Mouse (Mus musculus): ENCODE data around the gene Elovl6. TPM values are rescaled to one million over a fixed set of nuclear protein-coding genes. Genes with fewer than 3 reads are reported as not detected.

The Elovl6 gene
- polyA plus RNA-seq, 1 experiment from 2014 or later = 33.5 TPM

- no peak for ATAC-seq
- Histone ChIP-seq H3K36me3 (ENCODE audit: poor library complexity, severe bottlenecking) (peaks cover 34% of the 10 kb centered on the region), H3K9me3 (replicated peaks) (no peaks in the 10 kb centered on the region), H3K4me1 (no peaks in the 10 kb centered on the region), H3K27ac (no peak overlapping the region), H3K27me3 (no peaks in the 10 kb centered on the region), H3K4me2 (no peak overlapping the region), H3K9ac (no peak overlapping the region), H3K4me3 (no peak overlapping the region)
- WGBS = 86% methylated on average over 2 of the region's 2 CpGs
Observed at GRCm38 (mm10) chr3:129614216-129614615, 82.1 kb downstream of the Elovl6 start.

- Histone ChIP-seq H3K9ac (no peak overlapping the region), H3K9me3 (replicated peaks) (no peaks in the 10 kb centered on the region), H3K27ac (no peak overlapping the region), H3K4me1 (no peaks in the 10 kb centered on the region), H3K27me3 (no peaks in the 10 kb centered on the region), H3K4me3 (no peak overlapping the region), H3K36me3 (ENCODE audit: poor library complexity, severe bottlenecking) (peaks cover 24% of the 10 kb centered on the region), H3K4me2 (no peak overlapping the region)
- WGBS = 95% methylated on average over 11 of the region's 11 CpGs
- ATAC-seq = no peak
Observed at GRCm38 (mm10) chr3:129617450-129617849, 85.3 kb downstream of the Elovl6 start.

- ATAC-seq = no peak
- Histone ChIP-seq H3K9me3 (replicated peaks) (no peaks in the 10 kb centered on the region), H3K27me3 (no peaks in the 10 kb centered on the region), H3K9ac (no peak overlapping the region), H3K4me1 (no peaks in the 10 kb centered on the region), H3K36me3 (ENCODE audit: poor library complexity, severe bottlenecking) (peaks cover 24% of the 10 kb centered on the region), H3K4me3 (no peak overlapping the region), H3K4me2 (no peak overlapping the region), H3K27ac (no peak overlapping the region)
- WGBS = 88% methylated on average over 16 of the region's 16 CpGs
Observed at GRCm38 (mm10) chr3:129619194-129619775, 87.1 kb downstream of the Elovl6 start.

- no peak overlapping the region for H3K9ac ChIP-seq
- peaks cover 24% of the 10 kb centered on the region for H3K36me3 ChIP-seq (ENCODE audit: poor library complexity, severe bottlenecking)
- H3K27ac ChIP-seq = no peak overlapping the region
- no peaks in the 10 kb centered on the region for H3K4me1 ChIP-seq
- H3K9me3 ChIP-seq (replicated peaks) = no peaks in the 10 kb centered on the region
- 94% methylated on average over 3 of the region's 3 CpGs for WGBS
- no peak overlapping the region for H3K4me2 ChIP-seq
- H3K4me3 ChIP-seq = no peak overlapping the region
- no peak for ATAC-seq
- no peaks in the 10 kb centered on the region for H3K27me3 ChIP-seq
Observed at GRCm38 (mm10) chr3:129620802-129621201, 88.6 kb downstream of the Elovl6 start.

- Histone ChIP-seq H3K9me3 (replicated peaks) (no peaks in the 10 kb centered on the region), H3K27ac (no peak overlapping the region), H3K4me2 (no peak overlapping the region), H3K9ac (no peak overlapping the region), H3K27me3 (no peaks in the 10 kb centered on the region), H3K4me3 (no peak overlapping the region), H3K4me1 (no peaks in the 10 kb centered on the region), H3K36me3 (ENCODE audit: poor library complexity, severe bottlenecking) (peaks cover 24% of the 10 kb centered on the region)
- 86% methylated on average over 5 of the region's 5 CpGs for WGBS
- ATAC-seq = no peak
Observed at GRCm38 (mm10) chr3:129621255-129621654, 89.1 kb downstream of the Elovl6 start.

GRCm38 (mm10) chr3:129622120-129622519, 90.0 kb downstream of the Elovl6 start:
- Histone ChIP-seq H3K27ac (no peak overlapping the region), H3K4me2 (no peak overlapping the region), H3K9ac (no peak overlapping the region), H3K4me1 (no peaks in the 10 kb centered on the region), H3K9me3 (replicated peaks) (no peaks in the 10 kb centered on the region), H3K36me3 (ENCODE audit: poor library complexity, severe bottlenecking) (peaks cover 20% of the 10 kb centered on the region), H3K4me3 (no peak overlapping the region), H3K27me3 (no peaks in the 10 kb centered on the region)
- no peak for ATAC-seq
- WGBS = 73% methylated on average over 9 of the region's 9 CpGs

- no peak overlapping the region for H3K4me2 ChIP-seq
- no peak for ATAC-seq
- no peaks in the 10 kb centered on the region for H3K27me3 ChIP-seq
- no peaks in the 10 kb centered on the region for H3K4me1 ChIP-seq
- no peaks in the 10 kb centered on the region for H3K9me3 ChIP-seq (replicated peaks)
- no peak overlapping the region for H3K27ac ChIP-seq
- H3K4me3 ChIP-seq = no peak overlapping the region
- no peak overlapping the region for H3K9ac ChIP-seq
- peaks cover 17% of the 10 kb centered on the region for H3K36me3 ChIP-seq (ENCODE audit: poor library complexity, severe bottlenecking)
- 90% methylated on average over 5 of the region's 5 CpGs for WGBS
Observed at GRCm38 (mm10) chr3:129622705-129623104, 90.5 kb downstream of the Elovl6 start.

GRCm38 (mm10) chr3:129624193-129624805, 92.1 kb downstream of the Elovl6 start:
- Histone ChIP-seq H3K36me3 (ENCODE audit: poor library complexity, severe bottlenecking) (peaks cover 18% of the 10 kb centered on the region; the same call in 1 of the 2 replicates), H3K4me3 (no peak overlapping the region), H3K9ac (no peak overlapping the region), H3K27me3 (no peaks in the 10 kb centered on the region), H3K27ac (no peak overlapping the region), H3K4me1 (no peaks in the 10 kb centered on the region), H3K9me3 (replicated peaks) (no peaks in the 10 kb centered on the region), H3K4me2 (no peak overlapping the region)
- WGBS = 89% methylated on average over 10 of the region's 10 CpGs
- ATAC-seq = peak; percentile 62

GRCm38 (mm10) chr3:129627281-129627680, 95.1 kb downstream of the Elovl6 start:
- H3K4me3 ChIP-seq = no peak overlapping the region
- no peak overlapping the region for H3K27ac ChIP-seq
- WGBS = 96% methylated on average over 4 of the region's 4 CpGs
- no peaks in the 10 kb centered on the region for H3K27me3 ChIP-seq
- no peaks in the 10 kb centered on the region for H3K9me3 ChIP-seq (replicated peaks)
- no peak for ATAC-seq
- no peak overlapping the region for H3K9ac ChIP-seq
- H3K36me3 ChIP-seq (ENCODE audit: poor library complexity, severe bottlenecking) = peaks cover 33% of the 10 kb centered on the region
- H3K4me1 ChIP-seq = no peaks in the 10 kb centered on the region
- H3K4me2 ChIP-seq = no peak overlapping the region

- H3K9ac ChIP-seq = no peak overlapping the region
- H3K4me1 ChIP-seq = no peaks in the 10 kb centered on the region
- H3K27ac ChIP-seq = no peak overlapping the region
- H3K27me3 ChIP-seq = no peaks in the 10 kb centered on the region
- H3K36me3 ChIP-seq (ENCODE audit: poor library complexity, severe bottlenecking) = peaks cover 45% of the 10 kb centered on the region
- ATAC-seq = no peak
- H3K9me3 ChIP-seq (replicated peaks) = no peaks in the 10 kb centered on the region
- no peak overlapping the region for H3K4me2 ChIP-seq
- H3K4me3 ChIP-seq = no peak overlapping the region
- WGBS = 86% methylated on average over 1 of the region's 1 CpGs
Observed at GRCm38 (mm10) chr3:129631018-129631417, 98.9 kb downstream of the Elovl6 start.

- 92% methylated on average over 5 of the region's 5 CpGs for WGBS
- no peak for ATAC-seq
- H3K9me3 ChIP-seq (replicated peaks) = no peaks in the 10 kb centered on the region
Observed at GRCm38 (mm10) chr3:129631857-129632256, 99.7 kb downstream of the Elovl6 start.

GRCm38 (mm10) chr3:129633518-129633917, 101.4 kb downstream of the Elovl6 start:
- ATAC-seq = no peak
- no peak overlapping the region for H3K27ac ChIP-seq
- H3K4me1 ChIP-seq = no peaks in the 10 kb centered on the region
- no peak overlapping the region for H3K9ac ChIP-seq
- no peaks in the 10 kb centered on the region for H3K9me3 ChIP-seq (replicated peaks)
- no peak overlapping the region for H3K4me3 ChIP-seq
- peaks cover 47% of the 10 kb centered on the region for H3K36me3 ChIP-seq (ENCODE audit: poor library complexity, severe bottlenecking)
- 69% methylated on average over 8 of the region's 8 CpGs for WGBS
- H3K4me2 ChIP-seq = no peak overlapping the region
- H3K27me3 ChIP-seq = no peaks in the 10 kb centered on the region

More at GRCm38 (mm10) chr3:129631857-129632256, 99.7 kb downstream of the Elovl6 start:
- no peak overlapping the region for H3K4me3 ChIP-seq
- no peak overlapping the region for H3K9ac ChIP-seq
- H3K27me3 ChIP-seq = no peaks in the 10 kb centered on the region
- H3K27ac ChIP-seq = no peak overlapping the region
- H3K4me2 ChIP-seq = no peak overlapping the region
- H3K36me3 ChIP-seq (ENCODE audit: poor library complexity, severe bottlenecking) = peaks cover 49% of the 10 kb centered on the region
- H3K4me1 ChIP-seq = no peaks in the 10 kb centered on the region

Measured in forebrain, embryonic 13.5 days (tissue).